Mouse (Mus musculus): ENCODE measurements at regions not wholly inside any gene's neighbourhood (a gene's known extent, or its start where the extent isn't known, plus 50 kb on each side); places are given as distances from the start of the nearest gene placed in this dataset.
A peak's percentile ranks its signal among the peaks of the same experiment; 100 is the strongest.

DNA sequence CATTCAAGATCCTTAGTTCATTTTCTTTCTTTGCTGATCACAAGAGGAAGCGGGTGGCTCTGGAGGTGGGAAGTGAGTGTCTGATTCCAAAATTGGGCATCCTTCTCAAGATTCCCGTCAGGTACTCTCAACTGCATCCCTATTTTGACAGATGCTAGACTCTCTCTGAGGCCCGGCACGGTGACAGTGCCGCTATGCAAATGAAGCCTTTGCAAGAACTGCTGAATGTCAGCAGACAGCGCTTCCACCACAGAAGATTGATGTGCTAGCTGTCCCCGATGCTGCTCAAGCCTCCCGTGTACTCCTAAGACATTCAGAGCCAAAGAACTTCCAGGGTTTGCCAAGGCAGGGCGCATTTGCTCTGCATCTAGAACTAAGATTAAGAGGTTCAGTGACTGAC, 50.9 kb upstream of the Cpne4 start:
- DNase-seq (ENCODE audit: low read depth in 2 of 2, low spot score in 2 of 2): no peak

DNA sequence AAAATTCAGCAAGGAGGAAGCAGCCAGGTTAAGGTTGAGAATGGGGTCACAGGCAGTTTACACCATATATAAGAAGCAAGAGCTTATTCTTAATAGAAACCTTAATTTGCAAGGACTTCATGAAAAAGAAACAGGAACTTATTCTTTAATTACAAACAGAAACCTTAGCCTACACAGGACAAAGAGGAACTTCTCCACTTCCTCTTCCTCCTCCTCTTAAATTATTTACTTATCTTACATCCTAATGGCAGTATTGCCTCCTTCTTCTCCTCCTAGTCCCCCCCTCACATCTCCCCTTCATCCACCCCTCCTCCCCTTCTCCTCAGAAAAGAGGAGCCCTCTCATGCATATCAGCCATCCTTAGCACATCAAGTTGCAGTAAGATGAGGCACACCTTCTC, 56.4 kb upstream of the Cpne4 start:
- DNase-seq (ENCODE audit: low read depth in 2 of 2, low spot score in 2 of 2): no peak

- DNase-seq (ENCODE audit: low read depth in 2 of 2, low spot score in 2 of 2): no peak
These were observed 57.7 kb upstream of the Cpne4 start for GRCm38 (mm10) chr9:104489383-104489782.

GRCm38 (mm10) chr9:104482440-104482839, 64.6 kb upstream of the Cpne4 start:
- no peak for DNase-seq (ENCODE audit: low read depth in 2 of 2, low spot score in 2 of 2)

- DNase-seq (ENCODE audit: low read depth in 2 of 2, low spot score in 2 of 2): no peak
These were observed 66.4 kb upstream of the Cpne4 start for GRCm38 (mm10) chr9:104480683-104481082.

GRCm38 (mm10) chr9:104474831-104475230, 72.3 kb upstream of the Cpne4 start:
- no peak for DNase-seq (ENCODE audit: low read depth in 2 of 2, low spot score in 2 of 2)

GRCm38 (mm10) chr9:104467238-104467637, 79.8 kb upstream of the Cpne4 start:
- DNase-seq (ENCODE audit: low read depth in 2 of 2, low spot score in 2 of 2): no peak

GRCm38 (mm10) chr9:104463701-104464100, 83.4 kb upstream of the Cpne4 start:
- DNase-seq (ENCODE audit: low read depth in 2 of 2, low spot score in 2 of 2): no peak

GRCm38 (mm10) chr9:104460133-104460532, 87.0 kb upstream of the Cpne4 start:
- DNase-seq (ENCODE audit: low read depth in 2 of 2, low spot score in 2 of 2): no peak

GRCm38 (mm10) chr9:104457635-104458034, 89.5 kb upstream of the Cpne4 start:
- no peak for DNase-seq (ENCODE audit: low read depth in 2 of 2, low spot score in 2 of 2)

GRCm38 (mm10) chr9:104448577-104449165, 98.4 kb upstream of the Cpne4 start:
- DNase-seq (ENCODE audit: low read depth in 2 of 2, low spot score in 2 of 2): no peak

- peak; percentile 8 to 32 for DNase-seq (ENCODE audit: low read depth in 2 of 2, low spot score in 2 of 2)
These were observed 102.2 kb upstream of the Cpne4 start for GRCm38 (mm10) chr9:104444906-104445305.

GRCm38 (mm10) chr9:104443236-104443635, 103.8 kb upstream of the Cpne4 start:
- DNase-seq (ENCODE audit: low read depth in 2 of 2, low spot score in 2 of 2): no peak

DNA sequence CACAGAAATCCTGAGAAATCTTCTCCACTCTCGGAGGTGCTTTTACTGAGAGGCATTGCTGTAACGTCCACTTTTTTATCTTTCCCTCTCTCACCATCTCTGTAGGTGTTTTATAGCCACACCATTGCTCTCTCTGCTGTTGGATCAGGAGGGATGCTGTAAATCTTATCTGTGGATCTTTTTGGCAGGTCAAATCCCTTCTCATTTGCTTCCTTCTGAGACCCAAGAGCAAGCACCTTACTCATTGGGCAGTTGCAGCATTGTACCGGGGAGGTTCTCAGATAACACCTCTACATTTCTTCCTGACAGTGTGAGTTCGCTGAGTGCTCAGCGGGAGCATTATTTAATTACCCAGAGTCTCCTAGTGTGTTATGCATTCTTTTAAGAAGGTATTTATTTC, 75.5 kb upstream of the Acpp start:
- no peak for DNase-seq (ENCODE audit: low read depth in 2 of 2, low spot score in 2 of 2)

- DNase-seq (ENCODE audit: low read depth in 2 of 2, low spot score in 2 of 2): peak in 1 of 2 experiments; percentile 7
These were observed 72.7 kb upstream of the Acpp start for GRCm38 (mm10) chr9:104410211-104410610.

GRCm38 (mm10) chr9:104409381-104409780, 71.8 kb upstream of the Acpp start:
- DNase-seq (ENCODE audit: low read depth in 2 of 2, low spot score in 2 of 2): no peak

GRCm38 (mm10) chr9:104408571-104409294, 71.2 kb upstream of the Acpp start:
- DNase-seq (ENCODE audit: low read depth in 2 of 2, low spot score in 2 of 2): no peak

- no peak for DNase-seq (ENCODE audit: low read depth in 2 of 2, low spot score in 2 of 2)
These were observed 70.2 kb upstream of the Acpp start for GRCm38 (mm10) chr9:104407559-104408376.

DNA sequence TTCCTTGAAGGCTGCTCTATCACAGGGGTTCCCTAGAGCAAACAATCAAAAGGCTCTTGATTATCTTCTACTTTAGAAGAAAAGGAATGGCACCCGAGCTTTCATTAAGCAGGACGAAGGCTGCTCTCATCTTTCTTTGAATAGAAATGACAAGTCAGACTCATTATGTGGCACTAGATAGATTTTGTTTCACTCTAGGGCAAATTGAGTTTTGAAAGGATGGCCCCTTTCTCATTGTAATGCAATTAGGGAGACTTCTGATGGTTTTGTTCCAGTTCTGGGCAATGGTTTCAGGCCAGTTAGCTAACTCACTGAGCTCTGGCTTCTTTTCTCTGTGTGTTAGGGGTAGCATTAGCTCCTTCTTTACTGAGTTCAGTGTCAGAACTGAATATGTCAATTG, 69.5 kb upstream of the Acpp start:
- DNase-seq (ENCODE audit: low read depth in 2 of 2, low spot score in 2 of 2): no peak

- no peak for DNase-seq (ENCODE audit: low read depth in 2 of 2, low spot score in 2 of 2)
These were observed 68.9 kb upstream of the Acpp start for GRCm38 (mm10) chr9:104406491-104406890.

- no peak for DNase-seq (ENCODE audit: low read depth in 2 of 2, low spot score in 2 of 2)
These were observed 66.3 kb upstream of the Acpp start for GRCm38 (mm10) chr9:104403863-104404262.

DNA sequence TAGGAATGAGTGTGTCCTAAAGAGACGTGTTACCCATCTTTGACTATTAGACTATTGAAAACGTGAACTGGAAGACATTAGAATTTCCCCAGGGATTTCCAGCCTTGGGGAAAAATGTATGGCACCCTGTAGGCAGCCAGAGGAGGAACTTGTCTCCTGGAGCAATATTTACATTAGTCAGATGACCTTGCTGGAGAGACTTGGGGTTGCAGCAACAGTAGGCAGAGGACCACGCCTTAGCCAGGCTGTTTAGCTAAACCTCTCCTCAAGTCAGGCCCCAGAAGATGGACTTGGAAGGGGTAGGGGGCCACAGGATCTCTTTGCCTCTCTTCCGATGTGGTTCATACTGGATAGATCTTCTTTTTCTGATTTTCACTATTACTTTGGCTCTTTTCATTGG, 64.1 kb upstream of the Acpp start:
- no peak for DNase-seq (ENCODE audit: low read depth in 2 of 2, low spot score in 2 of 2)

Measured in CD8-positive naive resting alpha-beta T cell, adult 2 months (primary cell).